In the genomic region with DNA sequence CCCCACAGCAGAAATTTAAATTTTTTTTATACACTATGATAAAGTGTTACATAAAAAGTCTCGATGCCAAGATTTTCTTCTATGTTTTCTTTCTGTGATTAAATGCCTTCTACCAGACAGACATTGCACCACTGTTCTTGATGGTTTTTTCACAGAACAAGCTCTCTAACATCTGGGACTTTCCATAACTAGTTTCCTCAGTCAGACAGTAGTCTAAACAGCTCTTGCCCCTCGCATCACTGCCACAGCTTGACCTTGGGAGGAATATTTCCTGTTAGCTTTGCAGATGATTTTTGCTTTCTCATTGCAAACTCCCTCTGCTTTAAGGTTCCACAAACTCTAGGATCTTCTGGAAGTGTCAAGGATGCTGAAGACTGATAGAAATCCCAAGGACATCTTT, we compare ENCODE assay signal across 8 mouse cellular contexts. TPM values are rescaled to one million over a fixed set of nuclear protein-coding genes. Genes with fewer than 3 reads are reported as not detected.
A peak's percentile ranks its signal among the peaks of the same experiment; 100 is the strongest.
DNase-seq lines count a peak whose midpoint lies in the region; ATAC-seq and TF ChIP-seq lines count a peak whose summit lies in the region.

No protein-coding gene starts in this region.

- WGBS in lung, embryonic 16.5 days = 29% methylated on average over 2 of the region's 2 CpGs
- 43% methylated on average over 2 of the region's 2 CpGs for WGBS in limb, embryonic 13.5 days
- 59% methylated on average over 2 of the region's 2 CpGs for WGBS in small intestine, adult 2 months

- peak overlapping the region; percentile 69 for H3K4me2 ChIP-seq in lung, embryonic 16.5 days (ENCODE audit: low read depth, low read length)
- H3K4me2 ChIP-seq in limb, embryonic 13.5 days (replicated peaks) = peak overlapping the region; percentile 60

- no peaks in the 10 kb centered on the region for H3K36me3 ChIP-seq in lung, embryonic 16.5 days (ENCODE audit: control insufficient read depth, insufficient read depth, low read length)
- peaks cover 22% of the 10 kb centered on the region for H3K36me3 ChIP-seq in limb, embryonic 13.5 days
- H3K36me3 ChIP-seq in small intestine, adult 2 months (ENCODE audit: control insufficient read depth, insufficient read depth, low read length) = peaks cover 2% of the 10 kb centered on the region; the same call in 1 of the 2 replicates

- ATAC-seq in lung, embryonic 16.5 days (ENCODE audit: low read depth) = peak; percentile 34; the same call in 1 of the 2 replicates
- ATAC-seq in limb, embryonic 13.5 days (ENCODE audit: low FRiP score, low read depth) = no peak

- H3K4me1 ChIP-seq in lung, embryonic 16.5 days (replicated peaks; ENCODE audit: control insufficient read depth, insufficient read depth, low read length) = peaks cover 10% of the 10 kb centered on the region; the same call in 1 of the 2 replicates
- peaks cover 10% of the 10 kb centered on the region for H3K4me1 ChIP-seq in limb, embryonic 13.5 days
- no peaks in the 10 kb centered on the region for H3K4me1 ChIP-seq in small intestine, adult 2 months (ENCODE audit: control insufficient read depth, insufficient read depth, insufficient read length, low read length)

- H3K9ac ChIP-seq in lung, embryonic 16.5 days (ENCODE audit: low read length) = peak overlapping the region; percentile 97
- H3K9ac ChIP-seq in limb, embryonic 13.5 days = peak overlapping the region; percentile 96

- DNase-seq in lung, postnatal 14 days = no peak
- DNase-seq in fibroblast of lung, adult 2 months (ENCODE audit: low read depth) = peak; percentile 25
- DNase-seq in left cerebral cortex, adult 8-10 months (ENCODE audit: low spot score in 2 of 2) = no peak
- DNase-seq in thymus, postnatal 4 days = no peak
- no peak for DNase-seq in kidney, postnatal 25 days

- no peak for TF ChIP-seq POLR2A in small intestine, adult 2 months (IDR thresholded peaks at IDR 0.05; ENCODE audit: low read depth, low read length)

- peak overlapping the region; percentile 99 for H3K27ac ChIP-seq in lung, embryonic 16.5 days (ENCODE audit: low read length)
- H3K27ac ChIP-seq in limb, embryonic 13.5 days = peak overlapping the region; percentile 99
- peak overlapping the region; percentile 42; the same call in 1 of the 2 replicates for H3K27ac ChIP-seq in small intestine, adult 2 months (ENCODE audit: insufficient read depth, low read depth, low read length)

- TF ChIP-seq CTCF in small intestine, adult 2 months (IDR thresholded peaks at IDR 0.05; ENCODE audit: extremely low read depth, insufficient read length, insufficient replicate concordance, low read depth, low read length) = no peak

- no peaks in the 10 kb centered on the region for H3K27me3 ChIP-seq in lung, embryonic 16.5 days (ENCODE audit: control insufficient read depth, insufficient read depth, low read depth, low read length)
- no peaks in the 10 kb centered on the region for H3K27me3 ChIP-seq in limb, embryonic 13.5 days
- no peaks in the 10 kb centered on the region for H3K27me3 ChIP-seq in small intestine, adult 2 months (ENCODE audit: control insufficient read depth, insufficient read depth, low read length)

- H3K4me3 ChIP-seq in lung, embryonic 16.5 days (ENCODE audit: low read length) = peak overlapping the region; percentile 69
- H3K4me3 ChIP-seq in limb, embryonic 13.5 days = peak overlapping the region; percentile 76
- H3K4me3 ChIP-seq in small intestine, adult 2 months (ENCODE audit: low read depth, low read length) = peak overlapping the region; percentile 80

- no peaks in the 10 kb centered on the region for H3K9me3 ChIP-seq in lung, embryonic 16.5 days (ENCODE audit: control insufficient read depth, low read length)
- H3K9me3 ChIP-seq in limb, embryonic 13.5 days = no peaks in the 10 kb centered on the region

RNA-seq across cellular contexts. Expression of a gene that starts 0.4 kb away (rescaled TPM):
- polyA plus RNA-seq in lung, embryonic 16.5 days (2015; fragmentation: Nextera tagmentation; extraction: Ambion mirVana) = 33.2 and 42.9 TPM in 2 replicates
- 59.5 and 62.3 TPM in 2 replicates for polyA plus RNA-seq in limb, embryonic 13.5 days (2015; fragmentation: Nextera tagmentation; extraction: Ambion mirVana)
- 17.1 and 39.5 TPM in 2 replicates for polyA plus RNA-seq in small intestine, adult 2 months (2012; rRNA removed)
- total RNA-seq in left cerebral cortex, adult 8-10 months (2022) = 10 to 100 TPM; 16.5 to 20.0 (median 18.4) TPM

RNA-seq across cellular contexts. Expression of a gene that starts 26.9 kb away (rescaled TPM):
- polyA plus RNA-seq in lung, embryonic 16.5 days (2015; fragmentation: Nextera tagmentation; extraction: Ambion mirVana) = not detected in 2 replicates
- 0.18 and 0.28 TPM in 2 replicates for polyA plus RNA-seq in limb, embryonic 13.5 days (2015; fragmentation: Nextera tagmentation; extraction: Ambion mirVana)
- 1.2 and 18.6 TPM in 2 replicates for polyA plus RNA-seq in small intestine, adult 2 months (2012; rRNA removed)
- not detected for total RNA-seq in left cerebral cortex, adult 8-10 months (2022)

RNA-seq across cellular contexts. Expression of a gene that starts 39.5 kb away (rescaled TPM):
- 0.41 and 1.0 TPM in 2 replicates for polyA plus RNA-seq in lung, embryonic 16.5 days (2015; fragmentation: Nextera tagmentation; extraction: Ambion mirVana)
- polyA plus RNA-seq in limb, embryonic 13.5 days (2015; fragmentation: Nextera tagmentation; extraction: Ambion mirVana) = 1.1 and 1.4 TPM in 2 replicates
- polyA plus RNA-seq in small intestine, adult 2 months (2012; rRNA removed) = 1.3 and 2.8 TPM in 2 replicates
- under 1 TPM in 1 of 4 experiments, not detected in 3; 0.46 TPM for total RNA-seq in left cerebral cortex, adult 8-10 months (2022)

Comparison
In these comparisons a context has a peak if more than half of its experiments do, and no peak if none do; other contexts are left out.
1. H3K27ac ChIP-seq: peak in every context shown above with its lines; median percentile 99 in lung, embryonic 16.5 days; 99 in limb, embryonic 13.5 days; 42 in small intestine, adult 2 months.